Mouse (Mus musculus) kidney, adult 8-10 months (tissue): Measurements from ENCODE around the gene Eaf1.
A peak's percentile ranks its signal among the peaks of the same experiment; 100 is the strongest.
"Not testable (repeated sequence)": the region's sequence is repeated elsewhere in the genome, so short reads cannot be mapped to it uniquely, and the experiment has no call there.

Source experiments
- DNase-seq, 2 experiments: peaks; one replicate each; pipeline ENCODE4 v3.0.0; 2022

Gene Eaf1

DNA sequence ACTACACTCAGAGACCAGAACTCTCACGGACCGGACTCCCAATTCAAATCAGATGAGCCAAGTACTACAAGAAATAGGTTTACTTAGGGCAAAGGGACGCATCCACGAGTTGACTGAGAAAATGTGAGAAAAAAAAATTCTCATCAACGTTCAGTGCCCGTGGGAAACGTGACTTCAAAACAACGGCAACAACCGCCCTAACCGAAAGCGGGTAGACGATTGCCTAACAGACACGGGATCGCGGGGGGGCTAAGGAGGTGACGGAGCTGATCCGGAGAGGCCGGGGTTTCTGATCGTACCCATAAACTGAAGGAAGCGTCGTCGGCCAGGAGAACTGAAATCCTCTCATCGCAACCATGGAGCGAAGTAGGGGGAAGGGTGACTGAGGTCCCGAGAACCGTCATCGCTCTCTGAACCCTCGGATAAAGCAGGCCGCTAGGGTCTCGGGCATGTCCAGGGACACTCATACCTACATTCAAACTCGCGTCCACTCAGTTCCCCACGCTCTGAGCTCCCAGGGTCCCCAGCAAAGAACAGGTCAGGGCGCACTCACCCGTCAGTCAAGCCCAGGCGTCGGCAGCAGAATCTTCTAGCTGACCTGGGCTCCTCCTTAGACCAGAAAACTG lies at the start of gene Eaf1:
Eaf1 (plus strand) TSS at position 51 of the 626 bp plus-strand sequence.
- peak; percentile 13 to 14 for DNase-seq

DNA sequence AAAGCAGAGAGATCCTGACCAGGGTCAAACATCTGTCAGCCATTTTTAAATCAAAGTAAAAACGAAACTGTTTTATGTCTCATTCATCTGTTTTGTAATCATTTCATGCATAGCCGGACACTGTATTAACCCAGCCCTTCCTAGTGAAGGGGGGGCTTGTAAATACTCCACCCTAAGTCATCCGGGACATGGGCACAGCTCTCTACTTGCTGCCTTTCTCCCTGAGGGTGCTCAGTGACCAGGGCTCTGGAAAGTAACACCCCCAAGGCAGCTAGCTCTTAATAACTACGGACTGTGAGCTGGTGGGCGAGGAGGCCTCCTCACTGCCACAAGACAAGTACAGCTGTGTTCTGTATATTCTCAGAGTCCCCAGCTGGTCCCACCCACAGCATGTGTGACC lies 45.2 kb upstream of the Eaf1 start:
- no peak for DNase-seq

DNA sequence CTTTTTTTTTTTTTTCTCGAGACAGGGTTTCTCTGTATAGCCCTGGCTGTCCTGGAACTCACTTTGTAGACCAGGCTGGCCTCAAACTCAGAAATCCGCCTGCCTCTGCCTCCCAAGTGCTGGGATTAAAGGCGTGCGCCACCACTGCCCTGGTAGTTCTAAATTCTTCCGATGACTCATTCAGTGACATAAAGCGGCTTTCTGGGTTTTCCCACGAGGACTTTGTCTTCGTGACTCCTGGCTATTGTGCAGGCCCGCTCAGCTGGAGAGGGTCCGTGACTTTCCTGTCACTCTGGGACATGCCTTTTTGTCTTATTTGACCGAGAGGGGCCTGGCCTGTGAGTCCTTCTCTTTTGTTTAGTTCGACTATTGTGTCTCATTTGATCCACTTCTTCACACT lies 40.3 kb upstream of the Eaf1 start:
- DNase-seq: not testable (repeated sequence)

DNA sequence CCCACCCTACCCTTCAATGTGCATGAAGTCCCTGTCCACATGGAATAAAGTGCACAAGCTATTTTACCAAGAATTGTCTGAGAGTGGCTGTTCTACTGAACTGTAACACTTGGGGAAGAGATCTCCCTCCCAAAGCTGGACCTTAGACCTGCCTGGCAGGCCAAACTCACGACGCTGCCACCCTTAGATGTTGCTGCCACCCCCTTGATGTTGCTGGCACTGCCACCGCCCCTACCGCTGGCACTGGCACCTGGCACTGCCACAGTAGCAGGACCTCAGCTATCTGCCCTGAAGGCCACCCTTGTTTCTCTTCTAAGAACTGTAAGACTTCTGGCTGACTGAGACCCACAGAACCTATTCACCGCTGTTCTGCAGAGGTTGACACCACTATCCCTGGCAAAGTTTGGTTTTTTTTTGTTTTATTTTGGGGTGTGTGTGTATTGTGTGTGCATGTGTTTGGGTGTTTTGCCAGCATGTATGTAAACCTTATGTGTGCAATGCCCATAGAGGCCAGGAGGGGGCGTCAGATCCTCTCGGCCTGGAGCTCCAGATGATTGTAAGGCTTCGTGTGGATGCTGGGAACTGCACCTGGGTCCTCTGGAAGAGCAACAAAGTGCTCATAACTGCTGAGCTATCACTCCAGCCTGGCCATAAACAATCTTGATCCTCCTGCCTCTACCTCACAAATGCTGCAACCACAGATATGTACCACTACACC lies 39.2 kb upstream of the Eaf1 start:
- DNase-seq: peak in 1 of 2 experiments; percentile 52

DNA sequence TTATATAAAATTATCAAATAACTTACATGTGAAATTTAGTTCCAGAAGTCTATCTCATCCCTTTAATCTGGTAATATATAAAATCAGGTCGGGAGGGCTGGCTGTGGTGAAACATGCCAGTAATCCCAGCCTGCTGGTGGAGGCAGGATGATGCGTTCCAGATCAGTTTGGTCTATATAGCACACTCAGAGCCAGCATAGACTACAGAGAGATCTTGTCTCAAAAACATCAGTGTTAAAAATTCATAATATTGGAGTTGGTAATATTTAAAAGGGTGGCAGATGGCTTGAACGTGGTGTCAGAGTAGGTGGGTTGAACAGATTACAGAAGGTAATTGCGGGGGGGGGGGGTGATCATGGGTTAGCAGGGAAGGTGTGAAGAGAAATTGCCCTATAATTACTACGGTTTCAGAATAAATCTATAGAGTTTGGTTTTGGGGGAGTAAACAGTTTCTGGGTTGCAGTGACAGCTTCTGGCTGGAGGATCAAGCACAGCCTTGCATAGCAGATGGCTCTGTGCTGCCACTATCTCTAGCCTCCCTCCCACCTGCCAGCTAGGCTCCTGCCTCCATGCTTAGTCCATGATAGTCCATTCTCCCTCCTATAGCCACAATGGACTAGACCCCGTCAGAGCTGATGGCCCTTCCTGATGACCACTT lies 38.0 kb upstream of the Eaf1 start:
- DNase-seq: no peak

DNA sequence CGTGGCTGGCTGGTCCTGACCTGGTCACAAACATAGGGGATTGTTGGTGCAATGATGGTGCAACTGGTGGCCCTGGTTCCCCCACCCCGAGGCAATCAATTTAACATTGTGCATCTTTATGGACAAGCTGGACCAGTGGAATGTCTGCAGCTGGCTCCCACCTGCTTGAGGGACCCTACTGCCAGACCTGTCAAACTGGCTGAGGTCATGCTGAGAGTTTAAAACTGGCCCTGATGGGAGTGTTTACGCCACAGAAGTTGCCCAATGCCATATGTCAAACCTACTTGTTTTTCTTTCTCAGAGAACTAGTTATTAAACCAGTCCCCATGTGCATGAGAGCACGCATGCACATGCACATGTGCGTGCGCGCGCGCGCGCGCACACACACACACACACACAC lies 36.2 kb upstream of the Eaf1 start:
- no peak for DNase-seq

DNA sequence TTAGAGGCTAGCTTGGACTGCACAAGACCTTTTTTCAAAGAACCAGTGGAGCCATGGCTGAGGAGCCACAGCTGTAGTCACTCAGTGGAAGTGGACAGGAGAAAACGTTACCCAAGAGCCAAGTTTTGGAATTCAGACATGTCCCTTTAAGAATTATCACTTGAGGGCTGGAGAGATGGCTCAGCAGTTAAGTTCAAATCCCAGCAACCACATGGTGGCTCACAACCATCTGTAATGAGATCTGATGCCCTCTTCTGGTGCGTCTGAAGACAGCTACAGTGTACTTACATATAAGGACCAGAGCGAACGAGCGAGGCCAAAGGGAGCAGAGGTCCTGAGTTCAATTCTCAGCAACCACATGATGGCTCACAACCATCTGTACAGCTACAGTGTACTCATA lies 32.0 kb upstream of the Eaf1 start:
- DNase-seq: peak in 1 of 2 experiments; percentile 13

DNA sequence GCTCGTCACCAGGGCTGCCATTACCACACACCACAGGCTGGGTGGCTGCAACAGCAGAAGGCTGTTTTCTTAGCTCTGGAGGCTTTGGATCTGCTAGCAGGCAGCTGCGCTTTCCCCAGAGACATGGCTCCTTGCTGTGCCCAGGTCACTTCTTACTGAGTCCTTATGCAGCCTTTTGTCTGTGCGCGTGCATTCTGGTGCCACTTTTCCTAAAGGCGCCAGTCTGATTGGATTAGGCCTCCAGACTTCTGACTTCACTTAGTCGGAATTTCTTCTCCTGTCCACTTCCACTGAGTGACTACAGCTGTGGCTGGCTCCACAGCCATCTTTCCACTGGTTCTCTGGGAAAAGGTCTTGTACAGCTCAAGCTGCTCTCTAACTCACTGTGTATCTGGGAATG lies 31.3 kb upstream of the Eaf1 start:
- DNase-seq: no peak

DNA sequence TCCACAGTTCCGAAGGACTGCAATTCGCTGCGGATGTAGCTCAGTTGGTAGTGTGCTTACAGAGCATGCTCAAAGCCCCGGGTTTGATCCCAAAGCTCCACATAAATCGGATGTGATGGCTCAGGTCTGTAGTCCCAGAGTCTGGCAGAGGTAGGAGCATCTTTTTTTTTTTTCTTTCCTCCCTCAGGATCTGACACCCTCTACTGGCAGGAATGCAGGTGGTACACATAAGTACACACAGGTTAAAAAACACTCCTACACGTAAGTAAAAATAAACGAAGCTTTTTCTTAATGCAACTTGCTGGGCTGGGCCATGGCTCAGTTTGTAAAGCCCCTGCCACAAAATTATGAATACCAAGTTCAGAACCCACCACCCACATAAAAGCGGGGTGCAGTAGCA lies 30.0 kb upstream of the Eaf1 start:
- DNase-seq: peak in 1 of 2 experiments; percentile 35

DNA sequence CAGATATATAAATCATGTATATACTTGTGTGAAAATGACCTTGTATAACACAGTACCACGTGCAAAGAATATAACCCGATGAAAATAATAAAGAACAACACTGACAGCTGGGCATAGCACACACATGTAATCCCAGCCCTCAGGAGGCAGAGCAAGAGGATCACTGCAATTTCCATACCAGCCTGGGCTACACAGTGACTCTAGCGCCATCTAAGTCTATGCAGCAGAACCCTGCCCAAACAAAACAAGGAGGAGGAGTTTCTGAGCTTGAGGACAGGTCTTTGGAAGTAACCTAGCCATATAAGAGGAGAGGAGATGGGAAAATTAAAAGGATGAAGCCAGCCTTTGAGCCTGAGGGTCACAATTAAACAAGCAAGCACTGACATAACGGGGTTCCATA lies 24.5 kb upstream of the Eaf1 start:
- no peak for DNase-seq

DNA sequence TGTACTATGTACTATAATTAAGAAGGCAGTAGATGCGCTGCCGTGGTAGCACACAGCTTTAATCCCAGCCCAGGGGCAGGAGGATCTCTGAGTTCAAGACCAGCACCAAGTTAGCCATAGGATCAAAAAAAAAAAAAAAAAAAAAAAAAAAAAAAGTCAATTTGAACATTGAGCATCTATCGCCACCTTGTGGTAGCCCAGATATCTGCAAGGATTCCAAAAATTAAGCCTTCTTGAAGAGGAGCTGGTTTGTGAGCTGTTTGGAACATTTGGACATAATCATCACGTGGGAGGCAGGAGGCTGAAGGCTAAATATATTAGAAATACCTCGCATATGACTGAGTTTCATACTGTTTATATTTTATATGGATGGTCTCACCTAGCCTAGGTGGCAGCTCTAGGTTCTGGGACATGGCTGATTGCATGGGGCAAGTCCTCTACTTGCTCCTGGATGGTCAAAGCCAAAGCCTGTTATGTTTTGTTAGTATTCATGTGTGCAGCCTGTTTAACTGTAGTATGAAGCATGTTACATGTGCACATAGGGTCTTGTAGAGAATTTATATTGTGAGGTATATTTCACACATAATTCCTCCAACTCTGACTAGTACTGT lies 21.6 kb upstream of the Eaf1 start:
- peak; percentile 36 to 70 for DNase-seq

DNA sequence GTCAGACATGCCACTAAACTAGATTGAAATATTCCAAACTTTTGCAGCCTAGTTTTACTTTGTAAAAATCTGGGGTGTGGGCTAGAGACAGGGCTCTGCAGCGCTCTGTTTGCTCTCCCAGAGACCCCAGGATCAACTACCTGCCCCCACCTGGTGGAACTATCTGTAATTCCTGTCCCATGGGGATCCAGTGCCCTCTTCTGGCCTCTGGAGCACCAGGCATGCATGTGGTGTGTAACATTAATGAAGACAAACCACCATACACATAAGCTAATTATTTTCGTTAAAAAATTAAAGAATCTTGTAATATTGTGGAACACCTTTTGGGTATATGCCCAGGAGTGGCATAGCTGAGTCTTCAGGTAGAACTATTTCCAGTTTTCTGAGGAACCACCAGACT lies 20.9 kb upstream of the Eaf1 start:
- DNase-seq: no peak

DNA sequence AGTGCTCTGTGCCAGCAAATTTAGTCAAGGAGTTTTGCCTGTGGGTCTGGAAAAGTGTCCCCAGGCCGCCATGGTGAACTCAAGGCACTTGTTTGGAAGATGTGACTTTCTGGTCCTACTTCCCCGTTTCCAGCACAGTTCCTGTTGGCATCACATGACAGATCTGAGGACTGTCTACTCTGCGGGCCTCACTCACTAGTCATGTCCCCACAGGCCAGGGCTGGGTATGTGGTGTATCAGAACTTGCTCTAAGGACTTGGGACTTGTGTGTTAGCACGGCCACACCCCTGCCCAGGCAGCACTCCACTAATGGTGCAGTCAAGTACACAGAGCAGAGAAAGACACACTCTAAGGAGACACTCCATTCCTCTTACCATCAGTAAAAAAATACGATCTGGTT lies 11.8 kb upstream of the Eaf1 start:
- DNase-seq: no peak

DNA sequence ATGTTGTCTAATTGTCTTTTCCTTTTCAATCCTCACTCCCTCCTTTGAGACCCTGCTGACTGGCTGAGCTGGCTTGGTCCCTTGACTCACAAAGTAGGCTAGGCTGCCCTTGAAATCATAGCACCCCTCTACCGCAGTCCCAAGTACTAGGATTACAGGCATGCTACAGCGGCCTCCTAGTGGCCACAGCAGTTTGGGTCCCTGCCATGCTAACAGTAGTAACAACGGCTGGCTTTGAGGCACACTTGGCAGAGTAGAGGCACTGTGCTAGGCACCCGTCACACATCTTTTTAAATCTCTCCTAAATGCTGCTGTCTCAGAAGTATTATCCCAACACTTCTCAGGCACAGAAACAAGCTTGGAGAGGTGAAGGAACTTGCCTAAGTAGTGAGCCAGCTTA lies 7.7 kb upstream of the Eaf1 start:
- DNase-seq: no peak

DNA sequence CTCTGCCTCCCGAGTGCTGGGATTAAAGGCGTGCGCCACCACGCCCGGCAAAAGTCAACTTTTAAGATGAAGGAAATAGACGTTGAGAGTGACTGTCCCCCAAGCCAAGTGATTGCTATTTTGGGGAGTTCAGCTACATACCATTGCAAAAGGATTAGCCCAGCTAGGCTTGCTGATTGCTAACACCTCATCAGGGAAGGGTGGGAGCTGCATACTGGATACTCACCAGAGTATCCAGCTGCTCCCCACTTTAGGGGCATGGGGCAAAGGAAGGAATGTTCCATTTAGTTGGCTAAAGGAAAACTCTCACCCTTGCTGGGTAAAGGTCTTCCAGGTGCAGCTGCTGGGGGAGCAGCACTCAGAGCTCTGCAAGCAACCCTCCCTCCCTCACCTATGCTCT lies 6.1 kb upstream of the Eaf1 start:
- DNase-seq: no peak

DNA sequence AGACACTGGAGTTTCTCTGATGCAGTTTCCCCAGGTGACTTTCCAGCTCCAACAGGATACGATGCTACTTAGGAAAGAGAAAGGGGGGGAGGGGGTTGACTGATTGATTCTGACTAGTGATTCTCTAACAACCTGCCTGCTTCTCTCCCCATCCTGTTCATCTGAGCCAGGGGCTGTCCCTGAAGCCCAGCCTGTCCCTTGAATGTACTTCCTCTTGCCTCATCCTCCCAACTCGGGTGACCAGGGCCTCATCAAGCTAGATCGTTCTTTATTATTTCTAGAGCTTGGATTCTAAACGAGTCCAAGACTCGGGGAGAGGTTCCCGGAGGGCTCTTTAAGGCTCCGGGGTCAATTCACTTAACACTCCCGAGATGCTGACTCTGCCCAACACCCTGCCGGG lies 298 bp upstream of the Eaf1 start:
- no peak for DNase-seq

DNA sequence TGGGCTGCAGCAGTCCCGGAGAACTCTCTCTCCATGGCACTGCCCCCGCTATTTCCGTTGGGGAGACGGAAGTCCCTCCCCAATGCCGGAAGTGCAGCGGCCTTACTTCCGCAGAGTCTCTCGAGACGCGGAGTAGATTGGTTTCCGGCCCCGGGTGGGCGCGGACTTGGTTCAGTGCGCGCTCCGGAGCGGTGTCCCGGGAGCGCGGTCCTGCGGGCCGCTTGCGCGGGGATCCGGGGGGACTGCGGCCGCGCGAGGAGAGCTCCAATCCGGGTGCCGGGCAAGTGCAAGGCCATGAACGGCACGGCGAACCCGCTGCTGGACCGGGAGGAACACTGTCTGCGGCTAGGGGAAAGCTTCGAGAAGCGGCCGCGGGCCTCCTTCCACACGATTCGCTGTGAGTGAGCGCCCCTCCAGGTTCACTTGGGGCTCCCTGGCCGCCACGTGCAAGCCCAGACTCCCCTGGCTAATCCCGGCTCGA lies 816 bp downstream of the Eaf1 start, which contains the start of gene Mettl6:
Mettl6 (minus strand) TSS at position 66 of the 481 bp plus-strand sequence.
- DNase-seq: peak; percentile 89 to 91

DNA sequence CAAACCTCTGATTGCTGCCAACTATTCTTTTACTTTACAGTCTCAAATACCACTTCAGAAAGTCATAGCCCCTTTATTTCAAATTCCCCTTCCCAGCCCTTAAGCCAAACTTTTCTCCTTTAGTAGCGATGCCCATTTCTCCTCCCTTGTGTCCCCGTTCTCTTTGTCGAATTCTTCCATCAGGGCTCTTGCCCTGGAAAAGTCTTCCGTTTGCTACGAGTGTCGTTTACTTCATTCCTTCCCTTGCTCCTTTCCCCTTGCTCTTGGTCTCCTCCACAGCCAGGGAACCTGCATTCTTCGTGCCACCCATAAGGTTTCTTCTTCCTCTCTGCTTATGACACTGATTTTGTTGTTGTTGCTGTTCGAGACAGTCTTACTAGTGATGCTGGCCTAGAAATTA lies 1.3 kb downstream of the Eaf1 start:
- DNase-seq: no peak

DNA sequence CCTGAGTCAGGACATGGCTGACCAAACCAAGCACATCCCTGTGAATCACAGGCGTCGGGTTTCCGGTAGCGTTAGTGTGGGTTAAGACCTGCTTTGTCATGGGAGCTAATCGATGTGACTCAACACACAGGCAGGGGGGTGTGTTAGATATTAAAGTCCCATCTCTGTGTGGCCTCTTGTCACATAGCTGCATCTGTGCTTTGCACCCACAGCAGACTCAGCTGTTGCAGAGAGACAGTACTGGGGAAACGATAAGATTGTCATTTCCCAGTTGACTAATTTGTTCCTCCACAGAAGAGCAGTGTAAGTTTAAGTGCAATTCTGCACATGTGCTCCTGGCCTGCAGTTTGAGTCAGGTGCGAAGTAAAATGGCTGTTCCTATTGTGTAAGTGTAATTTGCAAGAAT lies 2.0 kb downstream of the Eaf1 start:
- no peak for DNase-seq

DNA sequence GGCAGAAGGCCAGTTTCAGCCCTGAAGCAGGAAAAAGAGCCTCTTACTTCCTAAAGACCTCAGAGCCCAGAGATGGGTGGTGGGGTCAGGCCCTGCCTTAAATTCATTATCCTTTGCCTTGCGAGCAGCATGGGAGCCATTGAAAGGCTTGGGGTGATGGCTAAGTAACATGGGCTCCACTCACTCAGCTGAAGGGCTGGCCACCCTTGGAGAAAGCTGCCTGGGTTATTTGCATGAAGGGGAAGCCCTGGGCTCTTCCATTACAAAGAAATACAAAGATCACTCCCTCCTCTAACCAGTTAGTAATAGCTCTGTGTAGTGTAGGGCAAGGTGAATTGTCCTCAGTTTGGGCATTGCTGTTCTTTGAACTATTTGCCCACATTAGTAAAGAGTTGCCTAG lies 5.3 kb downstream of the Eaf1 start:
- no peak for DNase-seq

DNA sequence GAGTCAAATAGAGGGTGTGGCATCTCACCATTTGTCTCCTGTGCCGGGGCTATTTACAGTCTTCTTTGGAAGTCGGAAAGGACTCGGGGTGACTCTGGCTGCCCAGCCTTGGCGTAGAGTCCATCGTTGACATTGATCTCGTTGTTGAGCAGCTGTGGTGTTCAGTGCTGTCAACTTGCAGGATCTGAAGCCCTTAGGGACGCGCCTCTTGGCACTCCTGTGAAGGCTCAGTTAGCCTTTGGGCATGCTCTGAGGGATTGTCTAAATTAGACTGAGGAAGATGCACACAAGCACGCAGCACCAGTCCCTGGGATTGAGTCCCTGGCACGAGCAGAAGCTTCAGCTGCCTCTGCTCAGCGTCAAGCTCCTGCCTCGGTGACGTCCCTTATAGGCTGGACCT lies 9.2 kb downstream of the Eaf1 start:
- no peak for DNase-seq

DNA sequence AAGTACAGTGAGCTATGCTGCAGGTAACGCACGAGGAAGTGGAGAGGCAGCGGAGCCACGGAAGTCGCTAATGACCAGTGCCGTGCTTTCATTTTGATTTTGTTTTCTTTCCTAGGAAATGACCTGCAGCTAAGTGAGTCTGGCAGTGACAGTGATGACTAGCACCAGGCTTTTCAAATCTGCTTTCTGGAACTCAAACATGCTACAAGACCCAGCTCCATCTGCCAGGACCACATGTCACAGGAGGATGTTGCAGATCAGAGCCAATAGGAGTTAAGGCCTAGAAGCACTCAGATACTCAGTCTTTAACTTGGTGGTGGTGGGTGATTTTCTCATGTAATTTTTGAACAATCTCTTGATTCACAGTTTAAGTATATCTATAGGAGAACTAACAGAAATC lies 12.3 kb downstream of the Eaf1 start:
- no peak for DNase-seq

DNA sequence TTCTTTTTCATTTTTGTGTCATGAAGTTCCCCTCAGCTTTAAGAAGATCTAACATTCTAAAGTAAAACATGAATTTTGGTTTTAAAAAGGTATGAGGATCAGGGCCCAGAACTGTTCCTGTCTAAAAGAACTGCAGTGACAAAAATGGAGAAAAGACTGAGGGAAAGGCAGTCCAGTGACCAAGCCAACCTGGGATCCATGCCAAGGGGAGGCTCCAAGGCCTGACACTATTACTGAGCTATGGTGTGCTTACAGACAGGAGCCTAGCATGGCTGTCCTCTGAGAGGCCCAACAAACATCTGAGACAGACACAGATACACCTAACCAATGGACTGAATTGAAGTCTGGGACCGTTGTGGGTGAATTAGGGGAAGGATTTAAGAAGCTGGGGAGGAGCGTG lies 15.7 kb downstream of the Eaf1 start:
- no peak for DNase-seq

DNA sequence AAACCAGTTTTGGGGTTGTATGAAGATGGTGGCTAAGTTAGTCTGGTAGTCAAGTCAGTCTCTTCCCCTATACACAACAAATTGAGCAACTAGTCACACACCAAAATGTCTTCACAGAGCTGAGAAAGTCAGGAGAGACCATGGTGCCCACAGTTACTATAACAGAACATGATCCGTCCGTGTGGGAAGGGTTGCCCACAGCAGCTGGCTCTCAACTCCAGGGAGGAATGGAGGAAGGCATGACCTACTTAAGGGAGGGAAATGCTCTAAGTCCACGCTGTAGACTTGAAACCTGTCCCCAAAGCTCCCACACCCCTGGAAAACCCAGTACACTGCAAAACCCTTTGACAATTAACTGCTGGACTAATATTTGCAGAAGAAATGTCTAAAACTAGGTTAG lies 16.1 kb downstream of the Eaf1 start:
- DNase-seq: no peak
